Mouse (Mus musculus) left cerebral cortex, postnatal 25 days (tissue): ENCODE measurements at regions not wholly inside any gene's neighbourhood (a gene's known extent, or its start where the extent isn't known, plus 50 kb on each side); places are given as distances from the start of the nearest gene placed in this dataset.
A peak's percentile ranks its signal among the peaks of the same experiment; 100 is the strongest.

ENCODE experiments used
- DNase-seq, 2 experiments: peaks; one replicate each; pipeline ENCODE4 v3.0.0; 2022; ENCODE audit warnings: low spot score in 2 of 2, mixed read lengths in 1 of 2
- intact Hi-C: fragments of 180-260 bp; cut with DNase I; formaldehyde crosslinking; loops from one replicate; pipeline ENCODE4 v1.15.1; 2025

- intact Hi-C loops = loop anchor here (2.0 to 10.0 kb wide), 2 partner anchors 205 to 285 kb away; no protein-coding TSS in a partner anchor
- no peak for DNase-seq
Observed at GRCm38 (mm10) chr16:25580216-25580615, 103.3 kb upstream of the Trp63 start.

- intact Hi-C loops = loop anchor here (2.0 to 10.0 kb wide), 3 partner anchors 210 to 378 kb away; no protein-coding TSS in a partner anchor
- no peak for DNase-seq
Observed at GRCm38 (mm10) chr16:25584337-25585069, 99.1 kb upstream of the Trp63 start.

- DNase-seq = no peak
- intact Hi-C loops = loop anchor here (2.0 to 10.0 kb wide), 3 partner anchors 210 to 377 kb away; no protein-coding TSS in a partner anchor
Observed at GRCm38 (mm10) chr16:25585070-25585454, 98.5 kb upstream of the Trp63 start.

- peak; percentile 30 to 89 for DNase-seq
- intact Hi-C loops = loop anchor here (1.0 to 10.0 kb wide), 4 partner anchors 88 to 376 kb away; no protein-coding TSS in a partner anchor
Observed at GRCm38 (mm10) chr16:25585953-25586352, 97.6 kb upstream of the Trp63 start.

GRCm38 (mm10) chr16:25587879-25588347 is 95.7 kb upstream of the Trp63 start:
- intact Hi-C loops = loop anchor here (2.0 to 10.0 kb wide), 4 partner anchors 93 to 374 kb away; no protein-coding TSS in a partner anchor

GRCm38 (mm10) chr16:25597435-25597834 is 86.1 kb upstream of the Trp63 start:
- intact Hi-C loops = no loop called here
- no peak for DNase-seq

More at GRCm38 (mm10) chr16:25587879-25588347, 95.7 kb upstream of the Trp63 start:
- DNase-seq = peak; percentile 47 to 83

- intact Hi-C loops = no loop called here
- no peak for DNase-seq
Observed at GRCm38 (mm10) chr16:25603121-25603520, 80.4 kb upstream of the Trp63 start.

- intact Hi-C loops = no loop called here
- DNase-seq = no peak
Observed at GRCm38 (mm10) chr16:25615229-25615628, 68.3 kb upstream of the Trp63 start.

GRCm38 (mm10) chr16:25615646-25616045 is 67.9 kb upstream of the Trp63 start:
- no peak for DNase-seq
- intact Hi-C loops = no loop called here

GRCm38 (mm10) chr16:25618898-25619297 is 64.7 kb upstream of the Trp63 start:
- intact Hi-C loops = no loop called here
- no peak for DNase-seq

- intact Hi-C loops = no loop called here
- peak; percentile 10 to 59 for DNase-seq
Observed at GRCm38 (mm10) chr16:25622651-25623050, 60.9 kb upstream of the Trp63 start.

GRCm38 (mm10) chr16:25623986-25624623 is 59.5 kb upstream of the Trp63 start:
- no peak for DNase-seq
- intact Hi-C loops = no loop called here

- DNase-seq = no peak
- intact Hi-C loops = no loop called here
Observed at GRCm38 (mm10) chr16:25629750-25630149, 53.8 kb upstream of the Trp63 start.

- no peak for DNase-seq
- intact Hi-C loops = no loop called here
Observed at GRCm38 (mm10) chr16:25631139-25631716, 52.3 kb upstream of the Trp63 start.
